Mouse (Mus musculus) embryonic fibroblast, embryonic 13.5 days (primary cell): ENCODE results near the gene C530008M17Rik. TPM values are rescaled to one million over a fixed set of nuclear protein-coding genes. Genes with fewer than 3 reads are reported as not detected.

Experiments used
- H3K27ac ChIP-seq: 2 replicates; pipeline ENCODE4 v1.5.1; 2012; ENCODE audit warnings: low read length, control low read depth, inconsistent platforms; ENCODE audit not compliant: insufficient read depth
- H3K4me1 ChIP-seq: 2 replicates; pipeline ENCODE4 v1.6.1; 2011; ENCODE audit warnings: low read length; ENCODE audit not compliant: control insufficient read depth, insufficient read depth
- H3K4me3 ChIP-seq: 2 replicates; pipeline ENCODE4 v1.5.1; 2011; ENCODE audit warnings: mild to moderate bottlenecking, control low read depth, low read length; ENCODE audit not compliant: insufficient read depth
- CTCF ChIP-seq: IDR thresholded peaks from 2 replicates; pipeline ENCODE4 v1.5.1; 2011; ENCODE audit warnings: mild to moderate bottlenecking, control low read depth, low read length, moderate library complexity, borderline replicate concordance; ENCODE audit not compliant: insufficient read depth
- POLR2A ChIP-seq: IDR thresholded peaks from 2 replicates; pipeline ENCODE4 v1.6.1; 2011; ENCODE audit warnings: low read depth, mild to moderate bottlenecking, control low read depth, low read length, moderate library complexity
- polyA plus RNA-seq: library from polyadenylated mRNA; stranded (reverse); fragments of >200 nt; gene quantifications from 2 replicates; pipeline ENCODE4 v1.2.4, GENCODE M21; 2011; ENCODE audit warnings: low read depth; ENCODE audit not compliant: missing spikeins, insufficient read length

C530008M17Rik gene
- polyA plus RNA-seq, 1 experiment: 17.9 TPM

DNA sequence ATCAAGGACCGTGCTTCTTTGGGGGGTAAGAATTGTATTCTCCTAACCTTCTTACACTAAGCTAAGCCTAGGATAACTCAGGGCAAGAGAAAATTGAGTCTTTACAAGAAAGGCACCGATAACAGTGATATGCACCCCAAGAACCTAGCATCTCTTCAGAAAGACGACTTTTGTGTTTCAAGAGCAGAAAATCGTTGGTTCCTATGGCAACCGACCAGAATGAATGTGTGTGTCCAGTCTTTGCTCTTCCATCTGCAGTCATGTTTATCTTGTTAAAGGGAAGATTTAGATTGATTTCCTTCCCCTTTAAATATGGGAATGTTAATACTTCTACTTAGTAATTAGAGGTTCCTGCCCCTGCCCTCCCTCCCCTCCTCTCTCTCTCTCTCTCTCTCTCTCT is 27.1 kb downstream of the C530008M17Rik start:
- peaks cover 4% of the 10 kb centered on the region for H3K4me1 ChIP-seq
- TF ChIP-seq CTCF (no peak), POLR2A (no peak)
- H3K4me3 ChIP-seq: no peak overlapping the region
- no peak overlapping the region for H3K27ac ChIP-seq

GRCm38 (mm10) chr5:76684658-76685605 is 28.6 kb downstream of the C530008M17Rik start:
- Histone ChIP-seq H3K27ac (no peak overlapping the region), H3K4me3 (no peak overlapping the region), H3K4me1 (peaks cover 4% of the 10 kb centered on the region)
- TF ChIP-seq CTCF: no peak
- no peak for TF ChIP-seq POLR2A

GRCm38 (mm10) chr5:76687961-76688600 is 31.8 kb downstream of the C530008M17Rik start:
- H3K4me1 ChIP-seq: peaks cover 4% of the 10 kb centered on the region
- TF ChIP-seq POLR2A: no peak
- no peak overlapping the region for H3K27ac ChIP-seq
- H3K4me3 ChIP-seq: no peak overlapping the region

DNA sequence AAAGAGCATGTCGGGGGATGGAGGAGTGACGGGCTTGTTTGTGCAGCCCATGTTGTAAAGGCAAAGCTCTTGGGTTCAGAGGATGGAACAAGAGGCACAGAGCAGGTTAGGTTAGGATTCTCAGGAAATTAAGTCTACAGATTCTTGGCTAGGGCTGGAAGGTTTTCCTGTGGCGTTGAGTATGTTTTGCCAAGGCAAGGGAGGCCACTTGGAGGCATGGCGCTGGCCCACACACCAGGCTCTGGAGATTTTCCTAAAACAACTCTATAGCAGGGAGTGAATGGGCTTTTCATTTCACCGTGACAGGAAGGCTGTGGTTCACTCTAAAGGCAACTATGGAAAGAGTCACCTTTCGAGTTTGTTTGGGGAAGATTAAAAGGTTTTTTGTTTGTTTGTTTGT is 32.3 kb downstream of the C530008M17Rik start:
- Histone ChIP-seq H3K27ac (no peak overlapping the region), H3K4me1 (peaks cover 4% of the 10 kb centered on the region; the same call in 1 of the 2 replicates), H3K4me3 (no peak overlapping the region)
- TF ChIP-seq CTCF (no peak), POLR2A (no peak)

DNA sequence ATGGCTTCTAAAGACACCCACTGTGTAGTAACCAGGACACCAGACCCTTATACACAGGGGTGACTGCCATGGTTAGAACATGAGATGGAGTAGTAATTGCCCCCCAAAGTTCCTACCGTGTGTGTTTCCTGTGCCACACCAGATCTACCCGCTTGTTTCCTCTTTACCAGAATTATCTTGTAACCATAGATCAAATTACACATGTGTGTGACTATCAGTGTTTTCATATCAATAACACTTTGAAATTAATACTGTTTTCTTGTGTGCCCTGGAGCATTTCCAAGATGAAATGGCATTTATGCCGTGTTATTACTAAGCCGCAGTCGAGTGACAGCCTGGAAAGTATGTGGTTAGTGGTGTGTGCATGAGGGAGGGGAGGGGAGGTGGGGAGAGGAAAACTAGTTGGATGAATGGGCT is 33.9 kb downstream of the C530008M17Rik start:
- H3K27ac ChIP-seq: no peak overlapping the region
- H3K4me3 ChIP-seq: no peak overlapping the region
- no peak for TF ChIP-seq CTCF
- TF ChIP-seq POLR2A: no peak
- H3K4me1 ChIP-seq: no peaks in the 10 kb centered on the region

DNA sequence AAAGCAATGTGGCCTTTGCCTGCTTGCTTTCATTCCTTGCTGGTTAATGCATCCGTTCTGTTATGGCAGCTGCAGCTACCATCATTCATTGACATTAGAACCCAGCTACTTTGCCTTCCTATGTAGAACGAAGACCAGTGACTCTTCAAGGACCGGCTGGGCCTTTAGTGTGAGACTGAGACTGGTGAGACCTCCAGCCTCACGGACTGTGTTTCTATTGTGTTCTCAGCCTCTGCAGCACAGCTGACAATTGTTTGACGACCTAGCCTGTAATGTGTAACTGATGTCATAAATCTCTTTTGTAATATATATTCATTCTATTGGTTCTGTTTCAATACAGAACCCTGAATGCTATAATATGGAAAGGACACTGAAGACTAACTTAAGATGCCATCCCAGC is 34.9 kb downstream of the C530008M17Rik start:
- TF ChIP-seq POLR2A (no peak), CTCF (no peak)
- Histone ChIP-seq H3K4me1 (no peaks in the 10 kb centered on the region), H3K27ac (no peak overlapping the region), H3K4me3 (no peak overlapping the region)

GRCm38 (mm10) chr5:76691706-76692424 is 35.6 kb downstream of the C530008M17Rik start:
- Histone ChIP-seq H3K4me1 (no peaks in the 10 kb centered on the region), H3K27ac (no peak overlapping the region), H3K4me3 (no peak overlapping the region)
- TF ChIP-seq CTCF (no peak), POLR2A (no peak)

DNA sequence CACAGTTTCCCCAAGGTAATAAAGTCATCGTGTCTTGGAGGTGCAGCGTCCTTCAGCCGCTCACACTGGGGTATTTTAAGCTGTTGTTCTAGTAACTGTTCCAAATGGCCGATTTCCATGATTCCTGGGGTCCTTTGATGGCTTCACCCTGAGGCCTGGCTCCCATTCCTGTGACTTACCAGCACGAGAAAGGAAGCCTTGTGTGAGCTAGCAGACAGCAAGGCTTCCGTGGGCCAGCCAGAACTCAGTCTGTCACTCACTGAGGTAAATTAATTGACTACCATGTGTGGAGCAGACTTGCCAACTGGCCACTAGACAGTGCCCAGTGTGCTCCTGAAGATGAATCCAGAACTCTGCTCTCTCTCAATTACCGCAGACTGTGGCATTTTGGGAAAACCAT is 41.2 kb downstream of the C530008M17Rik start:
- no peak overlapping the region for H3K27ac ChIP-seq
- no peak for TF ChIP-seq POLR2A
- no peak for TF ChIP-seq CTCF
- H3K4me1 ChIP-seq: no peaks in the 10 kb centered on the region
- no peak overlapping the region for H3K4me3 ChIP-seq

DNA sequence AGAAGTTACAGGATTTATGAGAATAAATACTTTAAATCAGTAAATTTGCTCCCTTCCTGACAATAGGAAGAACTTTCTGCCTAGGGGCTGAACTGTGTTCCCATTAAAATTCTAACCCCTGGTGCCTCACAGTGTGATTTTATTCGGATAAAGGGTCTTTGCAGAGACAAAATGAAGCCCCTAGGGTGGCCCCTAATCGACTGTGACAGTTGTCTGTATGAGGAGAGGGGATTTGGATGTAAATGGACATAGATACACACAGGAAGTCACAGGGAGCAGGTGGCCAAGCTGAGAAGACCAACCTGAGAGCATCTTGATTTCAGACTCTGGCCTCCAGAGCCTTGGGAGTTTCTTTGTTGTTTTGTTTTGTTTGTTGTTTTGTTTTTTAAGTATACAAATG is 41.9 kb downstream of the C530008M17Rik start:
- H3K27ac ChIP-seq: no peak overlapping the region
- H3K4me1 ChIP-seq: no peaks in the 10 kb centered on the region
- no peak overlapping the region for H3K4me3 ChIP-seq
- no peak for TF ChIP-seq CTCF
